Mouse (Mus musculus): ENCODE results near the gene Manbal.

GRCm38 (mm10) chr2:157423706-157424125 lies 56.3 kb downstream of the Manbal start:
- TF ChIP-seq CTCF (IDR thresholded peaks at IDR 0.05; ENCODE audit: borderline replicate concordance, insufficient read depth, low read length), result no peak
- TF ChIP-seq POLR2A (IDR thresholded peaks at IDR 0.05; ENCODE audit: low read depth, low read length), result no peak; the same call in 1 of the 2 replicates
